Mouse (Mus musculus) yolk sac, embryonic 10.5 days (tissue): ENCODE results near the gene P2rx4.

Experiments used
- DNase-seq: peaks from one replicate; pipeline ENCODE4 v3.0.0-alpha.2; 2017; ENCODE audit warnings: low spot score

Gene P2rx4

GRCm38 (mm10) chr5:122703574-122703973 is 3.8 kb upstream of the P2rx4 start:
- DNase-seq = no peak

GRCm38 (mm10) chr5:122704571-122704970 is 2.8 kb upstream of the P2rx4 start:
- peak; percentile 72 for DNase-seq

- no peak for DNase-seq
Measured at GRCm38 (mm10) chr5:122705174-122705573, 2.2 kb upstream of the P2rx4 start.

GRCm38 (mm10) chr5:122706917-122707275 is 448 bp upstream of the P2rx4 start:
- DNase-seq = no peak

GRCm38 (mm10) chr5:122708819-122709218 is 1.5 kb downstream of the P2rx4 start:
- no peak for DNase-seq

DNA sequence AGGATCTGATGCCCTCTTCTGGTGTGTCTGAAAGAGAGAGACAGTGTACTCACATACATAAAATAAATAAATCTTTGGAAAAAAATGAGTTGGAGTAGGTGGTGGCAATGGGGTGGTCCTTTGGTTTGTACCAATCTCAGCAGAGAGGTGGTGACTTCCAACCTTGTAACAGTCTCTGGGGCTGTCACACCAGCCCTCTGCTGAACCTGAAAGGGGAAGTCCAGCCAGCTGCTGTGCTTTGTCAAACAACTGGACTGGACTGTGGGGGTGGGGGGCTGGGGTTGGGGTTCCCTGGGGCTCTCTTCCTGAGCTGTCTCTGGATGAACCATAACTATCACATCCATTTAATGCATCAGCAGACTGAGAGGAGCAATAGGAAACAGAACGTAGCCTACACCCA is 8.4 kb downstream of the P2rx4 start:
- no peak for DNase-seq

DNA sequence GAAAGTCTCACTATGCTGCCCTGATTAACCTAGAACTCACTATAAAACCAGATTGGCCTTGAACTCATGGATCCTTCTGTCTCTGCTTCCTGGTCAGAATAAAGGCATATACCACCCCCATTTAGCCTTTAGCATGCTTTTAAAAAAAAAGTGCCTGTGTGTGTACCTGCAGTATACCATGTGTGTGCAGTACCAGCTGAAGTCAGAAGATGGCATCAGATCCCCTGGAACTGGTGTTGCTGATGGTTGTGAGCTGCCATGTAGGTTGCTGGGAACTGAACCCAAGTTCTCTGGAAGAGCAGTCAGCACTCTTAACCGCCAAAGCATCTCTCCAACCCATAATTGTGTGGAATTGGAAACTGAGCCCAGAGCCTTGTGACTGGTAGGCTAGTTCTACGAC is 9.4 kb downstream of the P2rx4 start:
- DNase-seq = no peak

DNA sequence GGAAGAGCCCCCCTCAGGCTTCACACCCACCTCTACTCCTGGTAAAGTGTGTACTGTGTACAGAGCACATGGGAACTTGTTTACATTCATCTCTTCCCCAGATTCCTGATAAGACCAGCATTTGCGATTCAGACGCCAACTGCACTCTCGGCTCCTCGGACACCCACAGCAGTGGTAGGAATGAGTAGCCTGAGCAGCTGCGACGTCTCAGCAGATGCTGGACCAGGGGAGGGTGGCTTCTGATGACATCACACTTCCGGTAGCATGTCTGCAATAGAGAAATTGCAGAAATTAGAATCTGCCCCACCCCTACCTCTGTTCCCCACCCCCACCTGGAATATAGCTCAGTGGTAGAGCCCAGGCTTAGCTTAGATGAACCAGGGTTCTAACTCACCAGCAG is 11.1 kb downstream of the P2rx4 start:
- no peak for DNase-seq

DNA sequence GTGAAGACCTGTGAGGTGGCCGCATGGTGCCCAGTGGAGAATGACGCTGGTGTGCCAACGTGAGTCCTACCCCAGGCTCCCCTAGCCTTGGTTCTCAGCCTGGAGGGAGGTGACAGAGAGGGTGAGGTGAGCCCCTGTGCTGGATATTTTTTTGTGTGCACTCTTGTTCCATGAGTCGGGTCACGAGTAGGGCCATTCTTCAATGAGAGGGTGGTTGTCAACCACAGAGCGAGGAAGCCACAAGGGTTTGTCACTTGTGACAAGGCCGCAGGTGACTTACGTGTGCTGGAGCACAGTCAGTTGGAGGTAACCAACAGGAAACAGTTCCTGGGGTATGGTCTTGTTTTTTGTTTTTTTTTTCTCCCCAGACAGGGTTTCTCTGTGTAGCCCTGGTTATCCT is 11.8 kb downstream of the P2rx4 start:
- DNase-seq = no peak

GRCm38 (mm10) chr5:122725453-122725852 is 18.1 kb downstream of the P2rx4 start:
- DNase-seq = no peak

DNA sequence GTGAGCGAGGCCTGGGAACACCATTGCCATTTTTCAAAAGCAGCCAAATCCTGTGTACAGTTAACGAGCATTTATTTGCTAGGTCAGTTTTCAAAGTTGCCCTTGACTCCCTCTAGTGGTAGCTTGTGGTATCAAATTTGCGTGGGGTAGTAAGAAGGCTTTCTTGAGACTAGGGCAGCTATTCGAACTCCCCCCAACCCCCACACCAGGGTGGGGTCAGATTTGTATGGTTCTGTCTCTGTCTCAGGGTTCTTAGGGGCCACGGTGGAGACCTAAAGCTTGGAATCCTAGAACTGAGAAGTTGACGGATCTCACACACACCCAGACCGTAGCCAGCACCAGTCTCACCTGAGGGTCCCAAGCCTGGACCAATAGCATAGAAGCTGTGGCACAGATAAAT is 18.7 kb downstream of the P2rx4 start:
- DNase-seq = peak; percentile 73

- DNase-seq = no peak
Measured at GRCm38 (mm10) chr5:122726595-122726994, 19.3 kb downstream of the P2rx4 start.

- no peak for DNase-seq
Measured at GRCm38 (mm10) chr5:122727096-122727495, 19.8 kb downstream of the P2rx4 start.

DNA sequence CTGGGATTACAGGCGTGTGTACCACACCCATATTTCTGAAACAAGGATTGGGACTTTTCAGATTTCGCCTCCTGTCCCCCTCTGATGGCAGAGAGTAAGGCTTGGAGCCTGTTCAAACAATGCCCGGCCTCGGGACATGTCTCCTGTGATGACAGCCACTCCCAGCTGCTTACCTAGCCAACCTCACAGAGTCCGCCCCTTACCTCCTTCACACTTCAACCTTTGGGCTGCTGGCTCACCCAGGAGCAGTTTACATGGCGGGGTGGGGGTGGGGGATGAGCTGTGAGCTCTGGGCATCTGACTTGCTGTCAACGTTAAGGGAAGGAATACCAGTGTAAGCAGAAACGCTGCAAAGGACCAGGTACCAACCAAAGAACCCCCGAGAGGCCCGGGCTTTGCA is 23.4 kb downstream of the P2rx4 start:
- DNase-seq = peak; percentile 85

DNA sequence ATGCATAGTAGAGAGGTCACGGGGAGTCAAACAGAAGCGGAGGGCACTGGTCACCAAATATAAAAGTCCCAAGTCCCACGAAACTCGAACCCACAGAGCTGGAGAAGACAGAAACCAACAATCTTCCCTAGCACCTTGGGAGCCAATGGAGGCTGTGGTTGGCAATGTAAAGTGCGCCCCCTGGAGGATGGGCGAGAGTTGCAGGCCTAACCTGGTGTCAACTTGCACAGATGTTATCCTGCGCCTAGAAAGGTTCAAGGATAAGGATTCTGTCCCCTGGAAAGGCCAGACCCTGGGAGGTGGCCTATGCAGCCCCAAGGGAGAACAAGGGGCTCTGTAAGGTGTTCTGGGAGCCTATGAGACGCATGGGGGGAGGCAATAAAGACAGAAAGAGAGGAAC is 24.0 kb downstream of the P2rx4 start:
- peak; percentile 63 for DNase-seq

GRCm38 (mm10) chr5:122731991-122732673 is 24.8 kb downstream of the P2rx4 start:
- peak; percentile 68 for DNase-seq

- DNase-seq = no peak
Measured at GRCm38 (mm10) chr5:122733881-122734280, 26.5 kb downstream of the P2rx4 start.

DNA sequence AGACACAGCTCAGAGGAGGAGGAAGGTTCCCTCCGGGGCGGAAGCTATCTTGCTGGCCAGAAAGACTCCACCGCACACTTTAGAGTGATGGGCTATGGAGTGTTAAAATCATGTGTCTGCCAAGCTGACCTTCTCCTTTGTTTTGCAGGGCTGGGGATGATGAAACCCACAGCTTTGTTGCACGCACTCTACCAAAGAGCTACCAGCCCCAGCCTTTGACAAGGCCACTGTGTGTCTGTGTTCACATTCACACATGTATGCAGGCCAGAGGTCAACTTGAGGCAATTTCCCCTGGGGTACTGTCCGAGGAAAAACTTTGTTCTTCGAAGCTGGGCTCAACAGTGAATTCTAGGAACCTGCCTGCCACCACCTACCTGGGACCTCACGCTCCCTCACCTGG is 28.5 kb downstream of the P2rx4 start:
- DNase-seq = no peak

DNA sequence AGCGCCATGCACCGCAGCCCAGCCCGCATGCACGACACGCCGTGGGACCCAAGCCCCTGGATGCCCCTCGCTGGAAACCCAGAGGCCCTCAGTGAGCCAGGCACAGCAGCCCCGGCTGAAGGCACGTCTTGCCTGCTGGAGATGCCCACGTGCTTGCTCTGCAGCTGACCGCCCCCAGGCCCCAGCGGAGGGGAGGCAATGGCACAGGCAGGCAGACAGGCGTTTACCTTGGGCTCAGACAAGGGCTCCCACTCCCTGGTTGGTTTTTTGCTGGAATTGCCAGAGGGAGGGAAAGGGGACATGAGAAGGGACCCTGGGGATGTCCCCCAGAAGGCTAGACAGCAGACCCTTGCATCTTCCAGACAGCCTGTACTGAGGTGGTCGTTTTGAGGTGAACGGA is 29.4 kb downstream of the P2rx4 start:
- DNase-seq = no peak

DNA sequence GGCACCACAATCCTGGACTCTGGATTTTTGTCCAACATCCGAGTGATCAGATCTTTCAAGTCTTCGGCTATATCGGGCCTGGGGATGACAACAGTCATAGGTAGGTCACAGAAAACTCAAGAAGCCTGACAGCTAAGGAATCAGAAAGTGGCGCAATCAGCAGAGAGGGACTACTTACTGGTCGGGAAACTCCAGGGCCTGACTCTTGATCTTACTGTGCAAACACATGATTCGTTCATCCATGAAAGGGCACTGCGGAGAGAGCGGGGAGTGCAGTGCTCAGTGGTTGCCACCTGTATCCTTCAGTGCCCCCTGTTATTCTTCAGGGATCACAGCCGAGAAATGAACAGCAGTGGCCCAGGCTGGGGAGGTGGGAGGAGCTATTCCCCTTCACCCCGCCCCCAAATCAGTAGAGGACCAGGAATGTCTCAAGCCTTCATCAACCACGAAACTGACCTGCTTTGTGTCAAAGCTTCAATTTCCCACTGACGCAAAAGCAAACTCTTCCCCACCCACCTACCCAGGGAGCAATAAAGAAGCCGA is 36.6 kb downstream of the P2rx4 start:
- no peak for DNase-seq

GRCm38 (mm10) chr5:122747950-122748349 is 40.6 kb downstream of the P2rx4 start:
- DNase-seq = no peak

GRCm38 (mm10) chr5:122754477-122754876 is 47.1 kb downstream of the P2rx4 start:
- DNase-seq = no peak

DNA sequence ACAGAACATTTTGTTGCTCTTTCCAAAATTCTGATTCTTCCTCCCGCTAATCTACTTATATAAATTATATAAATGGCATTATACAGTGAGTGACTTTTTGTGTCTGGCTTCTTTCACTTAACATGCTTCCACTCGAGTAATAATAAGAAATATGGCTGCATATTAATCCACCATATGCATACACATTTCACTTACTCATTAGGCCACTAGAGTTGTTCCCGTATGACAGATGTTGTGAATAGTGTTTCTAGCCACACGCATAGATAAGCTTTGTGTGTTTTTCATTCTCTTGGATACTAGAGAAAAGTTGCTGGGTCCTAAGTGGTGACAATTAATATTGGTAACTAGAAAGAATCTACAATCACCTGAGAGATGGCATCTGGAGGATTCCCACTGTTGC is 48.3 kb downstream of the P2rx4 start:
- DNase-seq = no peak

GRCm38 (mm10) chr5:122756144-122756543 is 48.8 kb downstream of the P2rx4 start:
- DNase-seq = no peak
